Mouse (Mus musculus) midbrain, embryonic 10.5 days (tissue): ENCODE data around the gene Tcf12. TPM values are rescaled to one million over a fixed set of nuclear protein-coding genes. Genes with fewer than 3 reads are reported as not detected.

ENCODE experiments used
- DNase-seq: peaks from one replicate; pipeline ENCODE4 v3.0.0-alpha.2; 2017; ENCODE audit warnings: low spot score
- H3K27ac ChIP-seq: fragments of 300-500 bp; sonication (generic); replicated peaks from 2 replicates; pipeline ENCODE4 v1.5.1; 2016; ENCODE audit warnings: mild to moderate bottlenecking
- H3K27me3 ChIP-seq: fragments of 300-500 bp; sonication (generic); 2 replicates; pipeline ENCODE4 v1.6.1; 2016; ENCODE audit warnings: low read depth, mild to moderate bottlenecking; ENCODE audit not compliant: poor library complexity, severe bottlenecking
- H3K36me3 ChIP-seq: fragments of 300-500 bp; sonication (generic); 2 replicates; pipeline ENCODE4 v1.6.1; 2016; ENCODE audit warnings: mild to moderate bottlenecking, moderate library complexity
- H3K4me1 ChIP-seq: fragments of 300-500 bp; sonication (generic); 2 replicates; pipeline ENCODE4 v1.6.1; 2016
- H3K4me3 ChIP-seq: fragments of 300-500 bp; sonication (generic); 2 replicates; pipeline ENCODE4 v1.5.1; 2016; ENCODE audit warnings: mild to moderate bottlenecking, moderate library complexity
- H3K9me3 ChIP-seq: fragments of 300-500 bp; sonication (generic); replicated peaks from 2 replicates; pipeline ENCODE4 v1.6.1; 2016; ENCODE audit warnings: mild to moderate bottlenecking
- WGBS: fragments of 180-500 bp; shearing (Covaris S2); methylation state at CpG from one replicate; pipeline ENCODE4 v1.1.7; 2016; 5-methylcytosine and 5-hydroxymethylcytosine counted together
- polyA plus RNA-seq: library from polyadenylated mRNA; unstranded; fragments of >200 nt; fragmentation: Nextera tagmentation; extraction: Ambion mirVana; gene quantifications from 2 replicates; pipeline ENCODE4 v1.2.1, GENCODE M21; 2016

Gene Tcf12
- polyA plus RNA-seq, 1 experiment from 2014 or later, result 165 TPM

- H3K9me3 ChIP-seq, result no peaks in the 10 kb centered on the region
- H3K27me3 ChIP-seq, result no peaks in the 10 kb centered on the region
- H3K4me1 ChIP-seq, result 0 out of 2 replicates have a peak, but pooled peaks cover 3% of the 10 kb centered on the region
- no peak overlapping the region for H3K27ac ChIP-seq
- no peak overlapping the region for H3K4me3 ChIP-seq
- 92% methylated on average over 3 of the region's 3 CpGs for WGBS
- no peaks in the 10 kb centered on the region for H3K36me3 ChIP-seq
- DNase-seq, result no peak
Measured at GRCm38 (mm10) chr9:72053144-72053543, 58.5 kb downstream of the Tcf12 start.

DNA sequence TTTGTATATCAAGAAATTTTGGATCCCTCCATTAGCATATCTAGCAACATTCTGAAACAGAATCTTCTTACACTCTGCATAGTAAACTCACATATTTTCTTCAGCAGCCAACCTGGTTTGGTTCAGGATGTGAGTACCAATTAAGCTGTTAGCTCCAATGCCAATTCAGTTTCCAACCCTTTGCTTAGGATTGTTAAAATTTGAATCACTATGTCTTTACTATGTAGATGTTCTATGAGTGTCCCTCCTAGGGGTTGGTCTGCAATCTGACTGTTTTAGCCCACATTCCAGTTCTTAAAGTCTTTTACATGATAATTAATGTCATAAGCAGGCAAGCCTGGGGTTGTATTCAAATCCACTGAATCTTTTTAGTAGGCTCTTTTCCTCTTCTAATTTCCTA, 71.5 kb downstream of the Tcf12 start:
- Histone ChIP-seq H3K4me3 (no peak overlapping the region), H3K9me3 (no peaks in the 10 kb centered on the region), H3K36me3 (no peaks in the 10 kb centered on the region), H3K4me1 (peaks cover 30% of the 10 kb centered on the region), H3K27ac (no peak overlapping the region), H3K27me3 (no peaks in the 10 kb centered on the region)
- DNase-seq, result no peak

DNA sequence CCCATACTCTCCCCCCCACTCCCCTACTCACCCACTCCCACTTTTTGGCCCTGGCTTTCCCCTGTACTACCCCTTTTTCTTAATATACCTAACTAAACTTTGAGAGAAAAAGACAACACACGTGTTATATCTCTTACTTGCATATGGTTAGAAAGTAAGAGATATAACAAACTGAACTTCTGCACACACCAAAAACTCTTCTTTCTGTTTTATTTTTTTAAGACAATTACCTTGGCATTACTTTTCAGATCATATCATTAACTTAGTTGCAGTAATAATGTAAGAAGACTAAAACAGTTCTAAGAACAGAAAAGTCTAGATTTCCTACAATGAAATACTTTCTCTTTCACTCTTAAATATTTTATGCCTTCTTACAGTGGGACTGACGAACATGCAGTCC, 72.3 kb downstream of the Tcf12 start:
- H3K36me3 ChIP-seq, result no peaks in the 10 kb centered on the region
- no peak overlapping the region for H3K27ac ChIP-seq
- H3K4me1 ChIP-seq, result peaks cover 30% of the 10 kb centered on the region
- no peaks in the 10 kb centered on the region for H3K27me3 ChIP-seq
- WGBS, result 89% methylated on average over 2 of the region's 2 CpGs
- H3K9me3 ChIP-seq, result no peaks in the 10 kb centered on the region
- no peak overlapping the region for H3K4me3 ChIP-seq
- no peak for DNase-seq

GRCm38 (mm10) chr9:72037059-72037516, 74.6 kb downstream of the Tcf12 start:
- H3K4me3 ChIP-seq, result no peak overlapping the region
- H3K27ac ChIP-seq, result 0 out of 2 replicates have a peak overlapping the region, but pooled peaks have one; percentile 24
- H3K36me3 ChIP-seq, result no peaks in the 10 kb centered on the region
- H3K4me1 ChIP-seq, result peaks cover 29% of the 10 kb centered on the region
- H3K9me3 ChIP-seq, result no peaks in the 10 kb centered on the region
- whole genome bisulfite sequencing, result 81% methylated on average over 2 of the region's 2 CpGs
- DNase-seq, result no peak
- H3K27me3 ChIP-seq, result no peaks in the 10 kb centered on the region

- Histone ChIP-seq H3K27ac (no peak overlapping the region), H3K9me3 (no peaks in the 10 kb centered on the region), H3K4me1 (peaks cover 29% of the 10 kb centered on the region), H3K4me3 (no peak overlapping the region), H3K27me3 (no peaks in the 10 kb centered on the region), H3K36me3 (no peaks in the 10 kb centered on the region)
- DNase-seq, result no peak
- 91% methylated on average over 3 of the region's 3 CpGs for WGBS
Measured at GRCm38 (mm10) chr9:72036257-72036656, 75.4 kb downstream of the Tcf12 start.

GRCm38 (mm10) chr9:72033271-72033670, 78.4 kb downstream of the Tcf12 start:
- WGBS, result 95% methylated on average over 2 of the region's 2 CpGs
- no peaks in the 10 kb centered on the region for H3K36me3 ChIP-seq
- no peak overlapping the region for H3K27ac ChIP-seq
- no peak for DNase-seq
- H3K4me1 ChIP-seq, result peaks cover 16% of the 10 kb centered on the region
- H3K4me3 ChIP-seq, result no peak overlapping the region
- no peaks in the 10 kb centered on the region for H3K9me3 ChIP-seq
- H3K27me3 ChIP-seq, result no peaks in the 10 kb centered on the region

DNA sequence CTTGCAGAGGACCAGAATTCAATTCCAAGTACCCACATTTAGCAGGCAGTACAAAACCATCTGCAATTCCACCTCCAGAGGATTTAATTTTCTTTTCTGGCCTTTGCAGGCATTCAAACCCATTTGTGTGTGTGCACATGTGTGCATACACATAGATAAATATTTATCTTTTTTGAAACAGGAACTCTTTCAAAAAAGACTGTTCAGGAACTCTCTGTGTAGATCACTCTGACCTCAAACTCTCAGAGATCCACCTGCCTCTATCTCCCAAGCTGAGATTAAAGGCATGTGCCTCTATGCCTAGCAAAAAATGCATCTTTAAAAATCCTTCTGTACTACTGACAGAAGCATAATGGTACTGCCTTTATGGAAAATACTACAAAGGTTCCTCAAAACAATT, 81.4 kb downstream of the Tcf12 start:
- Histone ChIP-seq H3K4me1 (0 out of 2 replicates have a peak, but pooled peaks cover 2% of the 10 kb centered on the region), H3K27ac (no peak overlapping the region), H3K27me3 (no peaks in the 10 kb centered on the region), H3K9me3 (no peaks in the 10 kb centered on the region), H3K4me3 (no peak overlapping the region), H3K36me3 (no peaks in the 10 kb centered on the region)
- DNase-seq, result no peak

- H3K36me3 ChIP-seq, result no peaks in the 10 kb centered on the region
- no peak overlapping the region for H3K27ac ChIP-seq
- H3K4me3 ChIP-seq, result no peak overlapping the region
- H3K4me1 ChIP-seq, result peaks cover 4% of the 10 kb centered on the region; the same call in 1 of the 2 replicates
- WGBS, result 92% methylated on average over 1 of the region's 1 CpGs
- H3K27me3 ChIP-seq, result no peaks in the 10 kb centered on the region
- no peaks in the 10 kb centered on the region for H3K9me3 ChIP-seq
- no peak for DNase-seq
Measured at GRCm38 (mm10) chr9:72029601-72030000, 82.1 kb downstream of the Tcf12 start.

- no peaks in the 10 kb centered on the region for H3K9me3 ChIP-seq
- H3K4me3 ChIP-seq, result no peak overlapping the region
- WGBS, result 87% methylated on average over 5 of the region's 5 CpGs
- DNase-seq, result no peak
- H3K36me3 ChIP-seq, result no peaks in the 10 kb centered on the region
- peaks cover 30% of the 10 kb centered on the region; the same call in 1 of the 2 replicates for H3K4me1 ChIP-seq
- no peak overlapping the region for H3K27ac ChIP-seq
- H3K27me3 ChIP-seq, result no peaks in the 10 kb centered on the region
Measured at GRCm38 (mm10) chr9:72023274-72023673, 88.4 kb downstream of the Tcf12 start.

GRCm38 (mm10) chr9:72021512-72021911, 90.2 kb downstream of the Tcf12 start:
- WGBS, result 87% methylated on average over 3 of the region's 3 CpGs
- no peak overlapping the region for H3K27ac ChIP-seq
- H3K4me3 ChIP-seq, result no peak overlapping the region
- no peaks in the 10 kb centered on the region for H3K36me3 ChIP-seq
- DNase-seq, result no peak
- H3K9me3 ChIP-seq, result no peaks in the 10 kb centered on the region
- peaks cover 30% of the 10 kb centered on the region; the same call in 1 of the 2 replicates for H3K4me1 ChIP-seq
- no peaks in the 10 kb centered on the region for H3K27me3 ChIP-seq

DNA sequence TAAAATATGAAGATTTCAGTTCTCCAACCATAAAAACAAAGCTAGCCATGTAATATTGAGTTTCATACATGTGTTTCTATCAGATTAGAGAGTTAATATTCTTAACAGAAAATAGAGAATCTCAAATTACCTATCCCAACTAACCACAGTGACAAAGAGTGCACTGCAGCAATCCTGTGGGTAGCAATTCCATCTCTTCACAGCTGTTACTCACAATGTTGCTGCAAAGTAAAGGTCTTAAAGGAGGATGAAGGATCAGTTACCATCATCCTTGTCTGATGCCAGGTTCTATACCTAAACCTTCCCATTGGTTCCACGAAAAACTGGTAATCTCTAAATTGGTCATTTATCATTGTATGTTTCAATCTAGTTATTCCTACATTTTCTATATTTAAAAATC, 95.7 kb downstream of the Tcf12 start:
- Histone ChIP-seq H3K9me3 (no peaks in the 10 kb centered on the region), H3K27ac (no peak overlapping the region), H3K4me3 (no peak overlapping the region), H3K27me3 (no peaks in the 10 kb centered on the region), H3K36me3 (peaks cover 3% of the 10 kb centered on the region), H3K4me1 (peaks cover 15% of the 10 kb centered on the region; the same call in 1 of the 2 replicates)
- DNase-seq, result no peak
- WGBS, result 95% methylated on average over 1 of the region's 1 CpGs

DNA sequence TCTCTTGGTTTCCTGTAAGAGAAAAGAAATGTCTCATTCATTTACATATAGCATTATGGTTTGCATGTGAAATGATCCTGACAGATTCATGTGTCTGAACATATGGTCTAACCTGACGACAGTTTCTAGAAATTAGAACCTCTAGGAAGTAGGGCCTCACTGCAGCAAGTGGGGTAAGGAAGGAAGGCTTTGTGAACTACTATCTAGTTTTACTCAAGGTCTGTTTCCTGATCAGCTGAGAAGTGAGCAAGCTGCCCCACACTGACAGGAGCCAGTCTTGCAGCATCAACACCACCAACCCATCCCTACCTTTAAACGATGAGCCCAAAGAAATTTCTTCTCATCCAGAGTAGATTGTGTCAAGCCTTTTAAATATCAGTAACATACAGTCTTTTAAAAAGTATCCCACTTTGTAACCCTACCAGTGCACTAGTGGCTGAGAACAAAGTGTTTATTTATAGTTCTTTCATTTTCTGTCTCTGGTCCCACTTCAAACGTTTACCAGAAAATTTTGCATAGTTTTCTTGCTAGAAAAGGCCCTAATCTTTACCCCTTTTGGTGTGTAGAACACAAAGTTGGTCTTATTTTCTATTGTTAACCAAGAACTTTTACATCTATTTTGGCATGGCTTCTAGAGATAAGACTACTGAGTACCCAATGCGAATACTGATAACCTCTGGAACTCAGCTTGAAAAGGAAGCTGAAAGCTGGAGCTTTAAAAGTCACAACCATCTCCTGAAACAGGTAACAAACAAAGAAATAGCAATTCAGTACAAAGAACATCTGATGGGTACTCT, 96.9 kb downstream of the Tcf12 start:
- no peak overlapping the region for H3K4me3 ChIP-seq
- peaks cover 6% of the 10 kb centered on the region; the same call in 1 of the 2 replicates for H3K4me1 ChIP-seq
- no peak overlapping the region for H3K27ac ChIP-seq
- H3K27me3 ChIP-seq, result no peaks in the 10 kb centered on the region
- WGBS, result 90% methylated on average over 4 of the region's 4 CpGs
- no peak for DNase-seq
- peaks cover 3% of the 10 kb centered on the region for H3K36me3 ChIP-seq
- no peaks in the 10 kb centered on the region for H3K9me3 ChIP-seq

DNA sequence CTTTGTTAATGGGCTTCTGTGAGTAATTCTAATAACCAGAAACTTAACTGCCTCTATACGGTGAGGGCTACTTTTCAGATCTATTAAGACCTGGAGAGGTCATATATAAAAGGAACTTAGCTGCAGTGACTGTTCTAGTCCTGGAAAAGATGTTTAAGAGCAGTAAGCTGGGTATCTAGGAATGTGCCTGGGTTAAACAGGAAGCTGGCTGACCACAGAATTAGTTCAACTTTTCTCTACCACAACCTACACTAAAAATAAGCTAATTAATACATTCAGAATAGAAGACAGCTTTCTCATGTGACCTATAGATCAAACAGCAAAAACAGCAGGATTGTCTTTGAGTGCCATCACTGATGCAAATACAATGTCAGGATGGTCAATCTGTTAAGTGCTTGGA, 98.1 kb downstream of the Tcf12 start:
- no peaks in the 10 kb centered on the region for H3K27me3 ChIP-seq
- H3K4me3 ChIP-seq, result no peak overlapping the region
- H3K27ac ChIP-seq, result no peak overlapping the region
- WGBS, result 98% methylated on average over 1 of the region's 1 CpGs
- no peak for DNase-seq
- H3K36me3 ChIP-seq, result peaks cover 3% of the 10 kb centered on the region
- no peaks in the 10 kb centered on the region for H3K9me3 ChIP-seq
- H3K4me1 ChIP-seq, result peaks cover 3% of the 10 kb centered on the region; the same call in 1 of the 2 replicates
